Mouse (Mus musculus): ENCODE measurements around the gene Cpn1. TPM values are rescaled to one million over a fixed set of nuclear protein-coding genes. Genes with fewer than 3 reads are reported as not detected.

Cpn1 gene
- total RNA-seq, 2 experiments from 2014 or later, result 18.5 to 45.6 TPM

GRCm38 (mm10) chr19:43939171-43939768 lies 47.1 kb downstream of the Cpn1 start:
- no peak for DNase-seq

- no peak for DNase-seq
These were observed 48.0 kb downstream of the Cpn1 start for GRCm38 (mm10) chr19:43938355-43938754.

GRCm38 (mm10) chr19:43930926-43931325 lies 55.4 kb downstream of the Cpn1 start:
- no peak for DNase-seq

GRCm38 (mm10) chr19:43930366-43930765 lies 56.0 kb downstream of the Cpn1 start:
- no peak for DNase-seq

- DNase-seq, result no peak
These were observed 56.5 kb downstream of the Cpn1 start for GRCm38 (mm10) chr19:43929869-43930268.

- DNase-seq, result no peak
These were observed 58.4 kb downstream of the Cpn1 start for GRCm38 (mm10) chr19:43927967-43928366.

GRCm38 (mm10) chr19:43927057-43927456 lies 59.3 kb downstream of the Cpn1 start:
- no peak for DNase-seq

- DNase-seq, result no peak
These were observed 60.0 kb downstream of the Cpn1 start for GRCm38 (mm10) chr19:43926141-43926987.

- DNase-seq, result no peak
These were observed 62.0 kb downstream of the Cpn1 start for GRCm38 (mm10) chr19:43924361-43924760.

GRCm38 (mm10) chr19:43922963-43923362 lies 63.4 kb downstream of the Cpn1 start:
- no peak for DNase-seq

GRCm38 (mm10) chr19:43921410-43921809 lies 64.9 kb downstream of the Cpn1 start:
- no peak for DNase-seq

- DNase-seq, result no peak
These were observed 65.7 kb downstream of the Cpn1 start for GRCm38 (mm10) chr19:43920453-43921300.

GRCm38 (mm10) chr19:43919841-43920240 lies 66.5 kb downstream of the Cpn1 start:
- no peak for DNase-seq

- no peak for DNase-seq
These were observed 67.5 kb downstream of the Cpn1 start for GRCm38 (mm10) chr19:43918834-43919233.

- no peak for DNase-seq
These were observed 68.6 kb downstream of the Cpn1 start for GRCm38 (mm10) chr19:43917763-43918162.

GRCm38 (mm10) chr19:43917406-43917691 lies 69.0 kb downstream of the Cpn1 start:
- DNase-seq, result no peak

- DNase-seq, result no peak
These were observed 69.6 kb downstream of the Cpn1 start for GRCm38 (mm10) chr19:43916586-43917405.

- no peak for DNase-seq
These were observed 70.9 kb downstream of the Cpn1 start for GRCm38 (mm10) chr19:43915431-43915830.

- DNase-seq, result no peak
These were observed 71.4 kb downstream of the Cpn1 start for GRCm38 (mm10) chr19:43914986-43915385.

- DNase-seq, result no peak
These were observed 73.4 kb downstream of the Cpn1 start for GRCm38 (mm10) chr19:43912775-43913486.

- no peak for DNase-seq
These were observed 79.9 kb downstream of the Cpn1 start for GRCm38 (mm10) chr19:43906492-43906891.
